Mouse (Mus musculus): Measurements from ENCODE around the gene Ptpn5.

GRCm38 (mm10) chr7:47131258-47131657 lies 2.2 kb downstream of the Ptpn5 start:
- no peak for TF ChIP-seq CTCF (IDR thresholded peaks at IDR 0.05)
- no peak for TF ChIP-seq EP300 (IDR thresholded peaks at IDR 0.05; ENCODE audit: insufficient read depth, low read depth, low read length)
- TF ChIP-seq POLR2A (IDR thresholded peaks at IDR 0.05; ENCODE audit: insufficient read depth, low read depth, low read length), result no peak
